Mouse (Mus musculus) neural tube, embryonic 11.5 days (tissue): ENCODE measurements around the gene Coro2a. TPM values are rescaled to one million over a fixed set of nuclear protein-coding genes. Genes with fewer than 3 reads are reported as not detected.

Experiments
- ATAC-seq: fragments of 200-750 bp; cut with Nextera tagmentation; 2 replicates; pipeline ENCODE4 v1.8.0; 2017; ENCODE audit warnings: moderate number of reproducible peaks, mild to moderate bottlenecking, moderate TSS enrichment, moderate library complexity; ENCODE audit not compliant: insufficient read depth, low FRiP score, low TSS enrichment
- DNase-seq: peaks from one replicate; pipeline ENCODE4 v3.0.0-alpha.2; 2015; ENCODE audit warnings: low spot score
- H3K27ac ChIP-seq: fragments of 300-500 bp; sonication (generic); 2 replicates; pipeline ENCODE4 v1.5.1; 2014; ENCODE audit warnings: low read depth, mild to moderate bottlenecking, low read length
- H3K27me3 ChIP-seq: fragments of 300-500 bp; sonication (generic); 2 replicates; pipeline ENCODE4 v1.6.1; 2014; ENCODE audit warnings: mild to moderate bottlenecking, low read length, mixed read lengths; ENCODE audit not compliant: control insufficient read depth, insufficient read depth
- H3K36me3 ChIP-seq: fragments of 300-500 bp; sonication (generic); 2 replicates; pipeline ENCODE4 v1.6.1; 2014; ENCODE audit warnings: mild to moderate bottlenecking, low read length, moderate library complexity, mixed read lengths; ENCODE audit not compliant: control insufficient read depth, insufficient read depth
- H3K4me1 ChIP-seq: fragments of 300-500 bp; sonication (generic); 2 replicates; pipeline ENCODE4 v1.6.1; 2014; ENCODE audit warnings: low read length, mixed read lengths; ENCODE audit not compliant: control insufficient read depth, insufficient read depth
- H3K4me2 ChIP-seq: fragments of 300-500 bp; sonication (generic); 2 replicates; pipeline ENCODE4 v1.6.1; 2014; ENCODE audit warnings: low read depth, mild to moderate bottlenecking, moderate library complexity
- H3K4me3 ChIP-seq: fragments of 300-500 bp; sonication (generic); 2 replicates; pipeline ENCODE4 v1.5.1; 2014; ENCODE audit warnings: low read depth, low read length
- H3K9ac ChIP-seq: fragments of 300-500 bp; sonication (generic); 2 replicates; pipeline ENCODE4 v1.6.1; 2014; ENCODE audit warnings: mild to moderate bottlenecking, low read length
- H3K9me3 ChIP-seq: fragments of 300-500 bp; sonication (generic); 2 replicates; pipeline ENCODE4 v1.6.1; 2016; ENCODE audit warnings: low read length; ENCODE audit not compliant: control insufficient read depth
- WGBS: fragments of 180-500 bp; shearing (Covaris S2); extraction: QIAGEN DNeasy Blood & Tissue Kit; methylation state at CpG from one replicate; pipeline ENCODE4 v1.1.7; 2014; 5-methylcytosine and 5-hydroxymethylcytosine counted together
- polyA plus RNA-seq: library from polyadenylated mRNA; unstranded; fragments of >200 nt; fragmentation: Nextera tagmentation; extraction: Ambion mirVana; gene quantifications from 2 replicates; pipeline ENCODE4 v1.2.1, GENCODE M21; 2014

Coro2a gene
- polyA plus RNA-seq, 1 experiment from 2014 or later = 8.8 TPM

DNA sequence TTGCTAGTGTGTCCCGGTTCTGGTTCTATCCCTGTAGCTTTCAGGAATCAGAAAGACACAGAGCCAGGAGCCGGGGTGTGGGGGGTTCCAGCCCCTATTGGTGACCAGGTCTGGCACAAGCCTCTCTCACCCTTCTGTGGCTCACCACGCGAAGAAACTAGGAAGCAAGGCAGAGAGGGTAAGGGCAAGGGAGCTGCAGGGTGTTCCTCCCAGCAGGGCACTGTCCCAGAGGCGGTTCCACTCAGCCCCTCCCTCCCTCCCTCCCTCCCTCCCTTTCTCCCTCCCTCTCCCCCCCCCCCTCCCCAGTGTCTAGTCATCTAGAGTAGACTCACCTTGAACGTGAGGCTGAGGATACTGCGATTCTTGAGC lies 74.5 kb downstream of the Coro2a start:
- DNase-seq (peak; percentile 31), ATAC-seq (no peak)
- H3K27ac ChIP-seq = no peak overlapping the region
- H3K4me3 ChIP-seq = peak overlapping the region; percentile 24
- WGBS = 6% methylated on average over 6 of the region's 7 CpGs
- peak overlapping the region; percentile 44; the same call in 1 of the 2 replicates for H3K9ac ChIP-seq
- H3K27me3 ChIP-seq = no peaks in the 10 kb centered on the region
- no peaks in the 10 kb centered on the region for H3K36me3 ChIP-seq
- 0 out of 2 replicates have a peak, but pooled peaks cover 2% of the 10 kb centered on the region for H3K4me1 ChIP-seq
- H3K9me3 ChIP-seq = no peaks in the 10 kb centered on the region
- H3K4me2 ChIP-seq = peak overlapping the region; percentile 49

DNA sequence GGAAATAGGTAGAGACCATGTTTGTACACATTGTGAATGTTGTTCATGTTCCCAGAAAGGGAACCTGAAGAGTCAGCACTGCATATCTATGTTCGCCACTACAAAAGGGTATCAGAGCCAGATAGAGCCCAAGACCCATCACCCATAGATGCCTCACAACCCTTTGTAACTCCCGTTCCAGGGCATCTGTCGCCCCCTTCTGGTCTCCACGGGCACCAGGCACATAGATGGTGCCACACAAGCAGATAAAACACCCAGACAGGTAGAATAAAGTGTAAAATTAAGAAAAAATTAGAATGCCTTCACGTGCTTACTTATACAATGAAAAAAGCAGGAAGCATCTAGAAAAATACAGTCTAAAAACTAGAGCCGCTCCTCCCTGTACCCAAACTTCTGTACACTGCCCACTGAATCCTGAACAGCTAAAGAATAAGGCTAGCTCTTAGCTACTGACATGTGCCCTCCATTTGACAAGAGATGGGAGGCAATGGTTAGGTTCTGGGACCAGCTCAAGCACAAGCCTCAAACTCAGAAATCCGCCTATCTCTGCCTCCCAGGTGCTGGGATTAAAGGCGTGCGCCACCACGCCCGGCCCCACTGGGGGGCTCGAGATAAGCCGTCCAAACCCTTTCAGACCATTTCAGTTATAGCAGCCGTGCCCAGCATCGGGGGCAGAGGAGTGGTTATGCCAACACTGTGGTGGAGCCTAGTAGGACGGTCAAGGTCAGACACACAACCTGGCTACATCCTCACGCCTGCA lies 75.0 kb downstream of the Coro2a start:
- ATAC-seq = no peak
- H3K4me3 ChIP-seq = peak overlapping the region; percentile 24

DNA sequence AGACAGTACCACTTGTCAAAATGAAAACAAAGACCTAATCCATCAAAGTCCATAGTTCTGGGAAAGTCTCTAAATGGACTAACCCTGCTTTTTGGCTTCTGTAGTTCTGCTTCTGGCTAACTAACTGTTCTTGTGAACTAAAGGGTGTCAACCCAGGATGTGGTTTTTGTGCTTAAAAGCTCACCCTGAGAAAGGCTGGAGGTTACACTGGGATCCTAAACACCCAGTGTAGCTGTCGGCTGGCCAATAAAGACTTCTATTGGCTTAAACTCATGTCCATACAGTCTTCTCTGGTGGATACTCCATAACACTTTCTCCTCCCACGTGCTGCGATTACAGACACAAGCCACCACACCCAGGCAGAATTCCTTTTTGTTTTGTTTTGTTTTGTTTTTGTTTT lies 75.8 kb downstream of the Coro2a start:
- no peaks in the 10 kb centered on the region for H3K27me3 ChIP-seq
- H3K4me2 ChIP-seq = no peak overlapping the region
- H3K4me1 ChIP-seq = 0 out of 2 replicates have a peak, but pooled peaks cover 2% of the 10 kb centered on the region
- no peaks in the 10 kb centered on the region for H3K36me3 ChIP-seq
- no peak for DNase-seq
- no peak overlapping the region for H3K4me3 ChIP-seq
- H3K9me3 ChIP-seq = no peaks in the 10 kb centered on the region
- WGBS = 94% methylated on average over 3 of the region's 3 CpGs
- no peak overlapping the region for H3K27ac ChIP-seq
- H3K9ac ChIP-seq = no peak overlapping the region
- no peak for ATAC-seq

More for the DNA sequence above, 75.0 kb downstream of the Coro2a start:
- DNase-seq = no peak
- no peaks in the 10 kb centered on the region for H3K9me3 ChIP-seq
- no peaks in the 10 kb centered on the region for H3K27me3 ChIP-seq
- peak overlapping the region; percentile 49 for H3K4me2 ChIP-seq
- H3K4me1 ChIP-seq = 0 out of 2 replicates have a peak, but pooled peaks cover 2% of the 10 kb centered on the region
- no peaks in the 10 kb centered on the region for H3K36me3 ChIP-seq
- WGBS = 32% methylated on average over 17 of the region's 17 CpGs
- H3K9ac ChIP-seq = peak overlapping the region; percentile 44; the same call in 1 of the 2 replicates
- H3K27ac ChIP-seq = no peak overlapping the region

DNA sequence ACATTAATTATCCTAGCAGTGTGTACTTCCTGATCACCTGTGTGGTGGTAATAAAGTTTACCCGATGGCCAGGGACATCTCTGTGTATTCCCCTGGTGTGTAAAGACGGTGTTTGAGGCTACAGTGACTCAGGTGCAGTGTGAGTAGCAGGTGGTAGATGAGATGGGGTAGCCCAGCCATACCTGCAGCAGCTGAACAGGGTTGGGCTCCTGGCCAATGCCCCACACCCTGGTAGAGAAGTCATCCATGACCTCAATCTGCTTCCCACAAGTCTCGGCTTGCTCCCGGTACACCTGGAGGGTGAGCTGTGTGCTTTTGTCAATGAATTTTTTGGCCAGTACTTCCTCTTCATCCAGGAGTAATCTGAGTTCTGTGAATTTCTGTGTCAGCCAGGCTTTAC lies 78.7 kb downstream of the Coro2a start:
- DNase-seq = no peak
- 91% methylated on average over 4 of the region's 4 CpGs for WGBS
- no peaks in the 10 kb centered on the region for H3K9me3 ChIP-seq
- H3K27me3 ChIP-seq = no peaks in the 10 kb centered on the region
- H3K4me1 ChIP-seq = 0 out of 2 replicates have a peak, but pooled peaks cover 2% of the 10 kb centered on the region
- H3K27ac ChIP-seq = no peak overlapping the region
- H3K36me3 ChIP-seq = no peaks in the 10 kb centered on the region
- no peak overlapping the region for H3K9ac ChIP-seq
- H3K4me3 ChIP-seq = no peak overlapping the region
- ATAC-seq = no peak
- no peak overlapping the region for H3K4me2 ChIP-seq

DNA sequence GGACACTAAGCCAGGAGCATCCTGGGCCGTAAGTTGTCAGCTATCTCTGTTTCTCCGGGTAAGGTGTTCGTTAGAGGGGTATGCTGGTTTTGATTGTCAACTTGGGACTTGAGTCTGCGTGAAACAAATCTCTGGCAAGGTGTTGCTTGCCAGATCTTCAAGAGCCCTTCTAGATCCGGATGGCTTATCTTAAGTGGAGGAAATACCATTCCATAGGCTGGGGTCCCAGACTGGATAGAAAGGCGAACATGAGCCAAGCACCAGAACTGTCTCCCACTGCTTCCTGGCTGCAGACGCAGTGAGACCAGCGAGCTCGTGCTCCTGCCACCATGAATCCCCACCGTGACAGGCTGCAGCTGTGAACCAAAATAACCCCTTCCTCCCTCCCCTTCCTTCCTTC lies 80.5 kb downstream of the Coro2a start:
- no peak for ATAC-seq
- WGBS = 86% methylated on average over 10 of the region's 10 CpGs

DNA sequence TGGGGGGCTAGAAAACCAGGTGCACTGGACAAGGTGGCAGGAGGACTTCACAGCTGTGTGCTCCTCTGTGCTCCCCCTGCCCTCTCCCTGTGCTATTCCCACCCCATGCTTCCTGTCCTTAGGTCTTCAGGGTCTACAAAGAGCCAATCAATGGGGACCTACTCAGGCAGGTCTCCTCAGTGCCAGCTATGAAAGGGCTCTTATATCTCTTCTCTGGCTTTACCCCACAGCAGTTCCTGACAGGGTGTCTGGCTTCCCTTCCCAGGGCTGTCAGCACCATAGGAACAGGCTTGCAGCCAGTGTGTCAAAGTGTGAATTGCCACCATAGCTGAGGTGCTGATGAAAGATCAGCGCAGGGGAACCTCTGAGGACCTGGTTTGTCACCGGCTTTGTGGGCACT lies 81.5 kb downstream of the Coro2a start:
- Histone ChIP-seq H3K9ac (no peak overlapping the region), H3K27me3 (no peaks in the 10 kb centered on the region), H3K4me3 (no peak overlapping the region), H3K4me2 (no peak overlapping the region), H3K27ac (no peak overlapping the region), H3K9me3 (no peaks in the 10 kb centered on the region), H3K4me1 (no peaks in the 10 kb centered on the region), H3K36me3 (no peaks in the 10 kb centered on the region)
- WGBS = 77% methylated on average over 2 of the region's 2 CpGs
- no peak for DNase-seq
- no peak for ATAC-seq

More for the DNA sequence above, 80.5 kb downstream of the Coro2a start:
- no peak overlapping the region for H3K9ac ChIP-seq
- H3K27me3 ChIP-seq = no peaks in the 10 kb centered on the region
- no peaks in the 10 kb centered on the region for H3K36me3 ChIP-seq
- DNase-seq = no peak
- no peaks in the 10 kb centered on the region for H3K9me3 ChIP-seq
- no peak overlapping the region for H3K4me3 ChIP-seq
- H3K27ac ChIP-seq = no peak overlapping the region
- no peaks in the 10 kb centered on the region for H3K4me1 ChIP-seq
- no peak overlapping the region for H3K4me2 ChIP-seq

DNA sequence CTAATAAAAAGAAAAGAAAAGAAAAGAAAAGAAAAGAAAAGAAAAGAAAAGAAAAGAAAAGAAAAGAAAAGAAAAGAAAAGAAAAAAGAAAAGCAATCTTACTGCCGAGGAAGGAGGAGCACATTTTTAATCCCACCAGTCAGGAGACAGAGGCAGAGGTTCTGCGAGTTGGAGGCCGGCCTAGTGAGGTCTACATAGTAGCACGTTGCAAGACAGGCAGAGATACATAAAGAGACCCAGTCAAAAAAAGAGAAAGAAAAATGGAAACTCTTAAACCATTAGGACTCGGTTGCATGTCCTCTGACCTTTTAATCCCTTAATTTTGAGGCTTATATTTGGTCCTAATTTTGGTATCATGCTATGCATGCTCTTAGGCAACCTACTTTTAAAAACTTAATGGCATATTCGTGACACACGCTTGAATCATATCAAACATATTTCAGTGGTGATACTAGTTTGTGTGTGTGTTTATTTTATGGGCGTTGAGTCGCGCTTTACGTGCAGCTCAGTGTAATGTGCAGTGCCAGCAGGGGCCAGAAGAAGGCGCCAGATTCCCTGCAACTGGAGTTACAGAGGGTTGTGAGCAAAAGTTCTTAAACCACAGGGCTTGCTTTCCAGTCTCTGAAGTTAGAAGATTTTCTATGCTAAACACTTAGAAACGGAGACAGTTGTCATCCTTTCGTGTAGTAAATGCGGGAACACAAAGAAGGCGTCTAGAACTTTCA lies 94.1 kb downstream of the Coro2a start:
- no peak overlapping the region for H3K27ac ChIP-seq
- peak overlapping the region; percentile 37; the same call in 1 of the 2 replicates for H3K4me3 ChIP-seq
- no peak for ATAC-seq

DNA sequence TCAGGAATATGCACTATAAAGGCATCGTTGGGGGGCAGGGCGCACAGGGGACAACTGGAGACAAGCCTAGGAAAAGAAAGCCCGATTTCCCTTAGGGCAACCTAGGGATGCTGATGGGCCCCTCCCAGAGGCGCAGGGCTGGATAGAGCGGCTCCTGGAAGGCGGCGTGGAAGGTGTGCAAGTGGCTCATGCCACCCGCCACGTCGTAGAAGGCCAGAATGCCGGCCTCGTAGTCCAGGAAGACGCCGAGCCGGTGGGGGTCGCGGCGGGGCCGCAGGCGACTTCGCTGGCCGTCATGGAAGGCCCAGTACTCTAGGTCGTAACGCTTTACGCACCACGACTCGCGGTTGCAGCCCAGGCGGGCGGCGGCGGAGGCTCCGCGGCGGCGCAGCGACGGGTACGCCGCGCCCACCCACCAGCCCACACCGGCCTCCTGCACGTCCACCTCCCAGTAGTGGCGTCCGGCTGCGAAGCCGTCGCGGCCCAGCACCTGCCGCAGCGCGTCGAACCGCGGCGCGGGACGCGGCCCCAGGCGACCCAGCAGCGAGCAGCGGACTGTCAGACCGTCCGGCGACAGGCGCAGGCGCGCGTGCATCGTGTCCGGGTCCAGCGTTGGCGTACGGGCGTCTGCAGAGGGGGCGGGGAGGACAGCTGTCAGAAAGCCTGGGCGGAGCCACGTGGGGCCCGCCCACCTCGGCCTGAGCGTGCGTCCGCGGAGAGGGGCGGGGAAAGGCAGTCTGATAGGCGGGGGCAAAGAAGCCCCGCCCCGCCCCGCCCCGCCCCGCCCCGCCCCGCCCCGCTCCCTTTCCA lies 95.0 kb downstream of the Coro2a start:
- Histone ChIP-seq H3K27me3 (peaks cover 9% of the 10 kb centered on the region), H3K9ac (peak overlapping the region; percentile 27), H3K9me3 (no peaks in the 10 kb centered on the region), H3K4me2 (peak overlapping the region; percentile 51), H3K4me3 (peak overlapping the region; percentile 37), H3K36me3 (peaks cover 3% of the 10 kb centered on the region; the same call in 1 of the 2 replicates), H3K4me1 (no peaks in the 10 kb centered on the region), H3K27ac (no peak overlapping the region)
- ATAC-seq (peak; percentile 95), DNase-seq (peak; percentile 97)
- under 1% methylated on average over 84 of the region's 94 CpGs for WGBS

More for the DNA sequence above, 94.1 kb downstream of the Coro2a start:
- H3K4me2 ChIP-seq = peak overlapping the region; percentile 51
- DNase-seq = peak; percentile 75
- no peaks in the 10 kb centered on the region for H3K9me3 ChIP-seq
- H3K27me3 ChIP-seq = peaks cover 9% of the 10 kb centered on the region
- no peaks in the 10 kb centered on the region for H3K4me1 ChIP-seq
- H3K9ac ChIP-seq = no peak overlapping the region
- WGBS = 11% methylated on average over 16 of the region's 16 CpGs
- H3K36me3 ChIP-seq = no peaks in the 10 kb centered on the region; the same call in 1 of the 2 replicates
